Mouse (Mus musculus) liver, adult 2 months (tissue): ENCODE data around the gene Caskin1.

Source experiments
- CTCF ChIP-seq: fragments of 200-500 bp; IDR thresholded peaks from 2 replicates; pipeline ENCODE4 v1.5.1; 2011; ENCODE audit warnings: low read depth, low read length, control low read depth
- POLR2A ChIP-seq: fragments of 200-500 bp; IDR thresholded peaks from 2 replicates; pipeline ENCODE4 v1.6.1; 2011; ENCODE audit warnings: low read length, control low read depth; ENCODE audit not compliant: insufficient read depth; ENCODE audit errors: extremely low read depth

DNA sequence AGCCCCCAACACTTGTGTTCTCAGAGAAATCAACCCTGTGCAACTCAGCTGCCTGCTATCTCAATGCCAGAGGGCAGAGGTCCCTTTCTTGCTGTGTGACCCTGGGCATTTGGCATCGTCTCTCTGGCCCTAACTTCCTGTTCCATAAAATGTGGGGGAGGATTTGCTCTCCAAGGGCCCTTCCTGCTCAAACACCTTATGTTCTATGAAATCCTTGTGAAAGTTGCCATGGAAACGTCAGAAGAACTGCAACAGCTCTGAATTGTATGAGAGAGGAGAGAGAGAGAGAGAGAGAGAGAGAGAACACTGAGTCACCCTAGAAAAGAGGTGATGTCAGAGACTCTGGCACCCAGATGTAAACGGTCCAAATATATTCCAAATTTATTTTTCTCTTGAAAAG, 49.1 kb downstream of the Caskin1 start:
- TF ChIP-seq POLR2A = no peak
- TF ChIP-seq CTCF = no peak
